Mouse (Mus musculus) G1E (cell line): ENCODE data around the gene Tecpr2. TPM values are rescaled to one million over a fixed set of nuclear protein-coding genes. Genes with fewer than 3 reads are reported as not detected.

Experiments used
- ATAC-seq: 2 replicates; pipeline ENCODE4 v1.8.0; 2016; ENCODE audit warnings: mild to moderate bottlenecking; ENCODE audit not compliant: insufficient number of reproducible peaks, poor library complexity, low FRiP score, severe bottlenecking; ENCODE audit errors: extremely low read depth
- DNase-seq: peaks from one replicate; pipeline ENCODE4 v3.0.0; 2012; ENCODE audit warnings: low spot score
- H3K27me3 ChIP-seq: 2 replicates; pipeline ENCODE4 v1.6.1; 2012; ENCODE audit warnings: mild to moderate bottlenecking, low read length, inconsistent platforms; ENCODE audit not compliant: insufficient read depth
- H3K36me3 ChIP-seq: replicated peaks from 2 replicates; pipeline ENCODE3; 2012; ENCODE audit warnings: mild to moderate bottlenecking, inconsistent platforms
- H3K4me1 ChIP-seq: 2 replicates; pipeline ENCODE4 v1.6.1; 2012; ENCODE audit warnings: low read depth, low read length, inconsistent platforms, mixed read lengths; ENCODE audit not compliant: insufficient read depth
- H3K4me3 ChIP-seq: 2 replicates; pipeline ENCODE4 v1.5.1; 2012; ENCODE audit warnings: low read depth, mild to moderate bottlenecking, inconsistent platforms, low read length, moderate library complexity, mixed read lengths
- H3K9me3 ChIP-seq: replicated peaks from 2 replicates; pipeline ENCODE4 v1.6.1; 2012; ENCODE audit warnings: inconsistent platforms
- CTCF ChIP-seq: IDR thresholded peaks from 2 replicates; pipeline ENCODE4 v1.5.1; 2012; ENCODE audit warnings: low read depth, low read length, inconsistent platforms, mixed read lengths
- GATA1 ChIP-seq: IDR thresholded peaks from 2 replicates; pipeline ENCODE4 v1.6.1; 2012; ENCODE audit warnings: borderline replicate concordance, low read length, inconsistent platforms, mixed read lengths
- GATA2 ChIP-seq: IDR thresholded peaks from 2 replicates; pipeline ENCODE4 v1.6.1; 2012; ENCODE audit warnings: low read depth, low read length, inconsistent platforms, borderline replicate concordance
- POLR2AphosphoS5 ChIP-seq: IDR thresholded peaks from 2 replicates; pipeline ENCODE4 v1.6.1; 2012; ENCODE audit warnings: low read depth, low read length, inconsistent platforms; ENCODE audit not compliant: insufficient replicate concordance
- TAL1 ChIP-seq: conservative IDR thresholded peaks from 2 replicates; pipeline ENCODE4 v1.6.1; 2012; ENCODE audit warnings: low read depth, low read length, inconsistent platforms, mixed read lengths
- polyA plus RNA-seq: library from polyadenylated mRNA; stranded (reverse); fragments of >175 nt; gene quantifications from 2 replicates; pipeline ENCODE4 v1.2.3, GENCODE M21; 2012
- total RNA-seq, 2 experiments: library from RNA; stranded (forward) in 1 of 2; stranded (reverse) in 1 of 2; fragments of 200-1000 nt in 1 of 2; fragments of >200 nt in 1 of 2; fragmentation: Nextera tagmentation in 1 of 2; gene quantifications; 2 replicates each; pipeline ENCODE4 v1.2.3; 2014 to 2017

Tecpr2 gene
- total and polyA plus RNA-seq, 3 experiments = 5.6 to 13.9 (median 8.7) TPM

GRCm38 (mm10) chr12:110985141-110985540 is 96.1 kb downstream of the Tecpr2 start:
- peaks cover 21% of the 10 kb centered on the region for H3K4me1 ChIP-seq
- no peaks in the 10 kb centered on the region for H3K36me3 ChIP-seq
- no peaks in the 10 kb centered on the region for H3K9me3 ChIP-seq
- TF ChIP-seq CTCF (no peak), GATA1 (no peak), GATA2 (no peak), POLR2AphosphoS5 (no peak), TAL1 (no peak)
- DNase-seq = no peak
- ATAC-seq = no peak
- H3K4me3 ChIP-seq = no peak overlapping the region
- peaks cover 37% of the 10 kb centered on the region for H3K27me3 ChIP-seq

- peaks cover 36% of the 10 kb centered on the region for H3K4me1 ChIP-seq
- H3K9me3 ChIP-seq = no peaks in the 10 kb centered on the region
- ATAC-seq (no peak), DNase-seq (no peak)
- no peak for TF ChIP-seq TAL1
- no peak for TF ChIP-seq CTCF
- TF ChIP-seq GATA2 = no peak
- TF ChIP-seq POLR2AphosphoS5 = no peak
- TF ChIP-seq GATA1 = no peak
- H3K27me3 ChIP-seq = peaks cover 37% of the 10 kb centered on the region
- no peaks in the 10 kb centered on the region for H3K36me3 ChIP-seq
- no peak overlapping the region for H3K4me3 ChIP-seq
These were observed 97.7 kb downstream of the Tecpr2 start for GRCm38 (mm10) chr12:110986536-110987425.

GRCm38 (mm10) chr12:110989409-110989808 is 100.3 kb downstream of the Tecpr2 start:
- H3K9me3 ChIP-seq = no peaks in the 10 kb centered on the region
- H3K27me3 ChIP-seq = peaks cover 26% of the 10 kb centered on the region
- ATAC-seq = no peak
- H3K4me3 ChIP-seq = no peak overlapping the region
- no peak for TF ChIP-seq GATA2
- TF ChIP-seq TAL1 = no peak
- no peak for TF ChIP-seq POLR2AphosphoS5
- no peak for TF ChIP-seq GATA1
- TF ChIP-seq CTCF = no peak
- peaks cover 48% of the 10 kb centered on the region for H3K4me1 ChIP-seq
- no peaks in the 10 kb centered on the region for H3K36me3 ChIP-seq
- no peak for DNase-seq

GRCm38 (mm10) chr12:110990500-110990899 is 101.4 kb downstream of the Tecpr2 start:
- TF ChIP-seq POLR2AphosphoS5 (no peak), GATA1 (no peak), CTCF (no peak), GATA2 (no peak), TAL1 (no peak)
- no peak for DNase-seq
- no peak for ATAC-seq

GRCm38 (mm10) chr12:110991361-110992127 is 102.5 kb downstream of the Tecpr2 start:
- H3K4me1 ChIP-seq = peaks cover 54% of the 10 kb centered on the region
- ATAC-seq (peak; percentile 77), DNase-seq (peak; percentile 97)
- H3K36me3 ChIP-seq = no peaks in the 10 kb centered on the region
- peak overlapping the region; percentile 72 for H3K4me3 ChIP-seq
- no peaks in the 10 kb centered on the region for H3K9me3 ChIP-seq
- H3K27me3 ChIP-seq = peaks cover 6% of the 10 kb centered on the region; the same call in 1 of the 2 replicates
- TF ChIP-seq POLR2AphosphoS5 (no peak), GATA2 (no peak), CTCF (peak; percentile 97), TAL1 (no peak), GATA1 (no peak)

More at GRCm38 (mm10) chr12:110990500-110990899, 101.4 kb downstream of the Tecpr2 start:
- Histone ChIP-seq H3K9me3 (no peaks in the 10 kb centered on the region), H3K36me3 (no peaks in the 10 kb centered on the region), H3K27me3 (peaks cover 16% of the 10 kb centered on the region), H3K4me1 (peaks cover 54% of the 10 kb centered on the region), H3K4me3 (no peak overlapping the region)

- peak; percentile 94 for DNase-seq
- H3K9me3 ChIP-seq = no peaks in the 10 kb centered on the region
- TF ChIP-seq CTCF (peak; percentile 99), TAL1 (no peak)
- H3K27me3 ChIP-seq = peaks cover 4% of the 10 kb centered on the region; the same call in 1 of the 2 replicates
- peak overlapping the region; percentile 72 for H3K4me3 ChIP-seq
- peaks cover 54% of the 10 kb centered on the region for H3K4me1 ChIP-seq
- peak; percentile 77 for ATAC-seq
- no peaks in the 10 kb centered on the region for H3K36me3 ChIP-seq
These were observed 103.1 kb downstream of the Tecpr2 start for GRCm38 (mm10) chr12:110992128-110992553.
